Mouse (Mus musculus) liver, postnatal 0 days (tissue): ENCODE results near the gene Marcks. TPM values are rescaled to one million over a fixed set of nuclear protein-coding genes. Genes with fewer than 3 reads are reported as not detected.

Experiments used
- ATAC-seq: fragments of 200-750 bp; cut with Nextera tagmentation; 2 replicates; pipeline ENCODE4 v1.8.0; 2017; ENCODE audit warnings: mild to moderate bottlenecking, moderate library complexity
- DNase-seq: peaks from one replicate; pipeline ENCODE4 v3.0.0-alpha.2; 2016
- H3K27ac ChIP-seq: fragments of 300-500 bp; sonication (generic); 2 replicates; pipeline ENCODE4 v1.5.1; 2014; ENCODE audit warnings: antibody characterized with exemption, moderate library complexity, mild to moderate bottlenecking, low read depth
- H3K27me3 ChIP-seq: fragments of 300-500 bp; sonication (generic); 2 replicates; pipeline ENCODE4 v1.6.1; 2014; ENCODE audit warnings: low read length, control low read depth, mixed read lengths; ENCODE audit not compliant: insufficient read depth
- H3K36me3 ChIP-seq: fragments of 300-500 bp; sonication (generic); replicated peaks from 2 replicates; pipeline ENCODE4 v1.6.1; 2014; ENCODE audit warnings: mild to moderate bottlenecking, control low read depth, low read length, moderate library complexity, mixed read lengths; ENCODE audit not compliant: insufficient read depth
- H3K4me1 ChIP-seq: fragments of 300-500 bp; sonication (generic); 2 replicates; pipeline ENCODE4 v1.6.1; 2014; ENCODE audit warnings: antibody characterized with exemption, mild to moderate bottlenecking, control low read depth; ENCODE audit not compliant: insufficient read depth
- H3K4me2 ChIP-seq: fragments of 300-500 bp; sonication (generic); 2 replicates; pipeline ENCODE4 v1.6.1; 2014; ENCODE audit warnings: low read depth, mild to moderate bottlenecking, low read length, moderate library complexity, mixed read lengths
- H3K4me3 ChIP-seq: fragments of 300-500 bp; sonication (generic); 2 replicates; pipeline ENCODE4 v1.5.1; 2014; ENCODE audit warnings: low read depth, low read length
- H3K9ac ChIP-seq: fragments of 300-500 bp; sonication (generic); replicated peaks from 2 replicates; pipeline ENCODE4 v1.6.1; 2014; ENCODE audit warnings: mild to moderate bottlenecking, moderate library complexity
- H3K9me3 ChIP-seq: fragments of 300-500 bp; sonication (generic); 2 replicates; pipeline ENCODE4 v1.6.1; 2016; ENCODE audit warnings: mild to moderate bottlenecking, control low read depth, low read length, mixed read lengths
- CTCF ChIP-seq: sonication (generic); IDR thresholded peaks from 2 replicates; pipeline ENCODE4 v1.5.1; 2016; ENCODE audit warnings: antibody characterized with exemption, low read depth
- EP300 ChIP-seq: IDR thresholded peaks from 2 replicates; pipeline ENCODE4 v1.6.1; 2016; ENCODE audit warnings: antibody characterized with exemption, low read depth, mild to moderate bottlenecking
- WGBS: fragments of 180-500 bp; shearing (Covaris S2); extraction: QIAGEN DNeasy Blood & Tissue Kit; methylation state at CpG from one replicate; pipeline ENCODE4 v1.1.7; 2014; ENCODE audit not compliant: insufficient replicate concordance; 5-methylcytosine and 5-hydroxymethylcytosine counted together
- polyA plus RNA-seq: library from polyadenylated mRNA; unstranded; fragments of >200 nt; fragmentation: Nextera tagmentation; extraction: Ambion mirVana; gene quantifications from 2 replicates; pipeline ENCODE4 v1.2.1, GENCODE M21; 2015

Marcks gene
- polyA plus RNA-seq, 1 experiment from 2014 or later: 25.3 TPM

DNA sequence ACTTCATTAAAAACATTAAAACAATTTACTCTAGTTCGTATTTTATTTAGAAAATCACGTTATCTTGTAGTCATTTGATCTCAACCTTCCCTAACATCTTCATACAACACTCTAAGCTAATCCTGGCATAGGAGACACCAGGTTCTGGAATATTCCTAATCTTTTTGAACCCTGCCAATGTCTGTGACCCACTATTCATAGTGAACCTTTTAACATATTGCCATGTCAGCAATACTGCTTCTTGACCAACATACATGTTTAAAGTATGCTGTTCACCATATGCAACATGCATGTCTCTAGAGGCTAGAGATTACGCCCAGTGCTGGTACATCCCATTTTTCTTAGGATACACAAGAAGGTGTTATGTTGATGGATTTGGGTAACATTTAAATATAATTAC, 9.1 kb downstream of the Marcks start:
- Histone ChIP-seq H3K4me1 (no peaks in the 10 kb centered on the region), H3K27ac (no peak overlapping the region), H3K9me3 (no peaks in the 10 kb centered on the region), H3K27me3 (no peaks in the 10 kb centered on the region), H3K36me3 (no peaks in the 10 kb centered on the region), H3K4me3 (no peak overlapping the region), H3K4me2 (no peak overlapping the region), H3K9ac (no peak overlapping the region)
- WGBS: 86% methylated on average over 3 of the region's 3 CpGs
- no peak for ATAC-seq
- no peak for DNase-seq
- TF ChIP-seq CTCF: no peak
- no peak for TF ChIP-seq EP300

DNA sequence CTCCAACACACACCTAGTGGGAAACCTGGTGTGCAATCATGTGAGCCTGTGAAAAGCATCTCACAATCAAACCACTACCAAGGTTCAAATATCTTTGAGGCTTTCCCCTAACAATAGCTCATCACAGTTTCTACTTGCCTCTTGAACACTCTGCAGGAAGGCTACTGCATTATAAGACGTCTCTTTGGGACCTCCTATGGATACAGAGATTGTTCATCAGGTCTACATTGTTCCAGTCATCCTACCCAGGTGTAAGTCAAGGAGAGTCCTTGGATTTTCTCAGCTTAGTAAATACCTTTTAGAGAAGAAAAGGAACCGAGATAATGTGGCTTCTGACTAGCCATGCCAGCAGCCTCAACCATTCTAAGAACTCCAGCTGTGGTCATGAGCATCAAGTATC, 23.4 kb downstream of the Marcks start:
- no peaks in the 10 kb centered on the region for H3K36me3 ChIP-seq
- H3K9me3 ChIP-seq: no peaks in the 10 kb centered on the region
- ATAC-seq (no peak), DNase-seq (no peak)
- H3K27ac ChIP-seq: no peak overlapping the region
- 68% methylated on average over 2 of the region's 2 CpGs for WGBS
- H3K4me2 ChIP-seq: no peak overlapping the region
- no peak overlapping the region for H3K4me3 ChIP-seq
- H3K27me3 ChIP-seq: no peaks in the 10 kb centered on the region
- H3K4me1 ChIP-seq: no peaks in the 10 kb centered on the region
- TF ChIP-seq EP300 (no peak), CTCF (no peak)
- no peak overlapping the region for H3K9ac ChIP-seq

- Histone ChIP-seq H3K9me3 (no peaks in the 10 kb centered on the region), H3K4me3 (no peak overlapping the region), H3K36me3 (no peaks in the 10 kb centered on the region), H3K9ac (no peak overlapping the region), H3K27me3 (no peaks in the 10 kb centered on the region), H3K4me1 (no peaks in the 10 kb centered on the region), H3K27ac (no peak overlapping the region), H3K4me2 (no peak overlapping the region)
- no peak for DNase-seq
- no peak for ATAC-seq
- 51% methylated on average over 4 of the region's 4 CpGs for WGBS
- TF ChIP-seq CTCF: no peak
- no peak for TF ChIP-seq EP300
These were observed 25.9 kb downstream of the Marcks start for GRCm38 (mm10) chr10:37112812-37113211.

DNA sequence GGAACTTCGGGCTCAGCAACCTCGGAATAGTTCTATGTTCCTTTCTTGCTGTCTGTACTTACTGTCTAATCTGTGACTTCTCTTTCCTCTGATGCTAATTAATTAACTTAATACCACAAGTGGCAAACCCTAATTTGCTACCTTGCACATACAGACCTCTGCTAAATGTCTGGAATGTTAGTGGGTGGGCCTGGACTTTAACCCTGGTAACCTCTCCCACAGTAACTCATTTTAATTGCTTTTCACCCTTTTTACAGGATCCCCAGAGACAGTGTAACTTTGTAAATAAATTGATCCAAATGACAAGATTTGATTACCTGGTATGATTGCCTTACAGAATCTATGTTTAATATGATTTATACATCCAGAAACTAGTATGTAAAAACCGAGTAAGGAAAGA, 26.4 kb downstream of the Marcks start:
- 61% methylated on average over 3 of the region's 3 CpGs for WGBS
- no peak overlapping the region for H3K27ac ChIP-seq
- no peak overlapping the region for H3K9ac ChIP-seq
- ATAC-seq (no peak), DNase-seq (no peak)
- no peak overlapping the region for H3K4me3 ChIP-seq
- H3K4me1 ChIP-seq: no peaks in the 10 kb centered on the region
- no peaks in the 10 kb centered on the region for H3K9me3 ChIP-seq
- H3K4me2 ChIP-seq: no peak overlapping the region
- no peak for TF ChIP-seq CTCF
- no peak for TF ChIP-seq EP300
- no peaks in the 10 kb centered on the region for H3K36me3 ChIP-seq
- no peaks in the 10 kb centered on the region for H3K27me3 ChIP-seq

DNA sequence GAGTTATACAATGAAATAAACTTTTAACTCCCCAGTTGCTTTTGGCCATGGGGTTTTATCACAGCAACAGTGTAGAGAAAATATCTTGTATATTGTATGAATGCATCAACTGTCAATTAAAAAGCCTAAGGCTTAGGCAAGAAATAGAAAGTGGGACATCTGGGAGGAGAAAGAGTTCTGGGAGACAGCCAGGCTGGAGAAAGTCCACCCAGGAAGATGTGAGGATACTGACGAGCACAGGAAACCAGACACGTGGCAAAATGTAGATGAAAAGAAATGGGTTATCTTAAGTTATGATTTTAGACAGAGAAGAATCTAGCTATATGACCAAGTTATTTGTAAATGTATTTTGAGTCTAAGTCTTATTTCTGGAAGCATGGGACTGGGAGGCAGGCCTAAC, 27.3 kb downstream of the Marcks start:
- DNase-seq (no peak), ATAC-seq (no peak)
- Histone ChIP-seq H3K4me3 (no peak overlapping the region), H3K4me1 (no peaks in the 10 kb centered on the region), H3K27ac (no peak overlapping the region), H3K9ac (no peak overlapping the region), H3K27me3 (no peaks in the 10 kb centered on the region), H3K4me2 (no peak overlapping the region), H3K36me3 (no peaks in the 10 kb centered on the region), H3K9me3 (no peaks in the 10 kb centered on the region)
- TF ChIP-seq CTCF (no peak), EP300 (no peak)
- 67% methylated on average over 2 of the region's 2 CpGs for WGBS

- DNase-seq: no peak
- no peak for ATAC-seq
- WGBS: 61% methylated on average over 4 of the region's 4 CpGs
These were observed 31.7 kb downstream of the Marcks start for GRCm38 (mm10) chr10:37106871-37107627.

More at GRCm38 (mm10) chr10:37106871-37107627, 31.7 kb downstream of the Marcks start:
- Histone ChIP-seq H3K36me3 (no peaks in the 10 kb centered on the region), H3K9me3 (no peaks in the 10 kb centered on the region), H3K4me3 (no peak overlapping the region), H3K27ac (no peak overlapping the region), H3K4me2 (no peak overlapping the region), H3K4me1 (no peaks in the 10 kb centered on the region), H3K9ac (no peak overlapping the region), H3K27me3 (no peaks in the 10 kb centered on the region)
- TF ChIP-seq CTCF (no peak), EP300 (no peak)
